Mouse (Mus musculus): ENCODE data around the gene Cpped1.

GRCm38 (mm10) chr16:11879196-11879595, 30.0 kb downstream of the Cpped1 start:
- no peak for TF ChIP-seq CTCF (conservative IDR thresholded peaks at IDR 0.05; ENCODE audit: low read length)
- TF ChIP-seq NANOG (IDR thresholded peaks at IDR 0.05; ENCODE audit: borderline replicate concordance, low read length), result no peak

Measured in E14TG2a.4 (cell line).